Mouse (Mus musculus): ENCODE results near the gene Hoxa10. TPM values are rescaled to one million over a fixed set of nuclear protein-coding genes. Genes with fewer than 3 reads are reported as not detected.

Hoxa10 gene
- total RNA-seq, 2 experiments from 2014 or later: not detected

- DNase-seq (ENCODE audit: low spot score in 2 of 2): no peak
These were observed 33.6 kb downstream of the Hoxa10 start for GRCm38 (mm10) chr6:52206882-52207683.

- no peak for DNase-seq (ENCODE audit: low spot score in 2 of 2)
These were observed 34.7 kb downstream of the Hoxa10 start for GRCm38 (mm10) chr6:52205638-52206621.

GRCm38 (mm10) chr6:52205221-52205620, 35.4 kb downstream of the Hoxa10 start:
- DNase-seq (ENCODE audit: low spot score in 2 of 2): no peak

GRCm38 (mm10) chr6:52204050-52204752, 36.5 kb downstream of the Hoxa10 start, which contains the start of gene Hoxa5:
TSS of gene Hoxa5 (minus strand) at chr6:52204587.
- DNase-seq (ENCODE audit: low spot score in 2 of 2): no peak

- DNase-seq (ENCODE audit: low spot score in 2 of 2): no peak
These were observed 37.1 kb downstream of the Hoxa10 start for GRCm38 (mm10) chr6:52203371-52204049.

- no peak for DNase-seq (ENCODE audit: low spot score in 2 of 2)
These were observed 37.6 kb downstream of the Hoxa10 start for GRCm38 (mm10) chr6:52203121-52203370.

GRCm38 (mm10) chr6:52202362-52203120, 38.1 kb downstream of the Hoxa10 start:
- DNase-seq (ENCODE audit: low spot score in 2 of 2): no peak

- no peak for DNase-seq (ENCODE audit: low spot score in 2 of 2)
These were observed 39.4 kb downstream of the Hoxa10 start for GRCm38 (mm10) chr6:52201269-52201668.

- no peak for DNase-seq (ENCODE audit: low spot score in 2 of 2)
These were observed 39.9 kb downstream of the Hoxa10 start for GRCm38 (mm10) chr6:52200751-52201250.

GRCm38 (mm10) chr6:52200073-52200750, 40.4 kb downstream of the Hoxa10 start:
- DNase-seq (ENCODE audit: low spot score in 2 of 2): no peak

- no peak for DNase-seq (ENCODE audit: low spot score in 2 of 2)
These were observed 43.4 kb downstream of the Hoxa10 start for GRCm38 (mm10) chr6:52197271-52197670.

- DNase-seq (ENCODE audit: low spot score in 2 of 2): no peak
These were observed 43.8 kb downstream of the Hoxa10 start for GRCm38 (mm10) chr6:52196811-52197210.

GRCm38 (mm10) chr6:52194690-52195089, 46.0 kb downstream of the Hoxa10 start:
- DNase-seq (ENCODE audit: low spot score in 2 of 2): no peak

GRCm38 (mm10) chr6:52191860-52192550, 48.6 kb downstream of the Hoxa10 start:
- no peak for DNase-seq (ENCODE audit: low spot score in 2 of 2)

GRCm38 (mm10) chr6:52190906-52191810, 49.5 kb downstream of the Hoxa10 start, which contains the start of gene Hoxa4:
TSS of gene Hoxa4 (minus strand) at chr6:52191753.
- DNase-seq (ENCODE audit: low spot score in 2 of 2): no peak

GRCm38 (mm10) chr6:52190410-52190809, 50.2 kb downstream of the Hoxa10 start:
- DNase-seq (ENCODE audit: low spot score in 2 of 2): no peak

GRCm38 (mm10) chr6:52189909-52190308, 50.7 kb downstream of the Hoxa10 start:
- no peak for DNase-seq (ENCODE audit: low spot score in 2 of 2)

- DNase-seq (ENCODE audit: low spot score in 2 of 2): no peak
These were observed 51.5 kb downstream of the Hoxa10 start for GRCm38 (mm10) chr6:52189172-52189591.

Data from left cerebral cortex, adult 18-20 months (tissue).